Mouse (Mus musculus) yolk sac, embryonic 10.5 days (tissue): Measurements from ENCODE around the gene Tiam1.
A peak's percentile ranks its signal among the peaks of the same experiment; 100 is the strongest.

Experiments used
- DNase-seq: peaks from one replicate; pipeline ENCODE4 v3.0.0-alpha.2; 2017; ENCODE audit warnings: low spot score

The Tiam1 gene

GRCm38 (mm10) chr16:89839829-89840228, 303.7 kb downstream of the Tiam1 start:
- DNase-seq, result no peak

- DNase-seq, result no peak
These were observed 306.5 kb downstream of the Tiam1 start for GRCm38 (mm10) chr16:89837096-89837495.

GRCm38 (mm10) chr16:89835551-89835950, 308.0 kb downstream of the Tiam1 start:
- DNase-seq, result no peak

GRCm38 (mm10) chr16:89833011-89833410, 310.6 kb downstream of the Tiam1 start:
- DNase-seq, result no peak

GRCm38 (mm10) chr16:89831172-89831571, 312.4 kb downstream of the Tiam1 start:
- peak; percentile 33 for DNase-seq

- DNase-seq, result peak; percentile 20
These were observed 313.3 kb downstream of the Tiam1 start for GRCm38 (mm10) chr16:89830221-89830648.

- no peak for DNase-seq
These were observed 316.0 kb downstream of the Tiam1 start for GRCm38 (mm10) chr16:89827496-89828125.

GRCm38 (mm10) chr16:89825875-89826274, 317.7 kb downstream of the Tiam1 start:
- DNase-seq, result no peak

- DNase-seq, result no peak
These were observed 320.7 kb downstream of the Tiam1 start for GRCm38 (mm10) chr16:89822882-89823281.

- DNase-seq, result no peak
These were observed 324.9 kb downstream of the Tiam1 start for GRCm38 (mm10) chr16:89818661-89819060.

GRCm38 (mm10) chr16:89817861-89818630, 325.5 kb downstream of the Tiam1 start:
- DNase-seq, result no peak

GRCm38 (mm10) chr16:89817301-89817700, 326.3 kb downstream of the Tiam1 start:
- no peak for DNase-seq

- no peak for DNase-seq
These were observed 326.9 kb downstream of the Tiam1 start for GRCm38 (mm10) chr16:89816506-89817172.

- no peak for DNase-seq
These were observed 330.0 kb downstream of the Tiam1 start for GRCm38 (mm10) chr16:89813536-89813935.

- DNase-seq, result no peak
These were observed 330.7 kb downstream of the Tiam1 start for GRCm38 (mm10) chr16:89812891-89813290.

GRCm38 (mm10) chr16:89810398-89810797, 333.2 kb downstream of the Tiam1 start:
- DNase-seq, result no peak

- DNase-seq, result no peak
These were observed 335.4 kb downstream of the Tiam1 start for GRCm38 (mm10) chr16:89808168-89808567.

GRCm38 (mm10) chr16:89805946-89806345, 337.6 kb downstream of the Tiam1 start:
- no peak for DNase-seq

- no peak for DNase-seq
These were observed 338.4 kb downstream of the Tiam1 start for GRCm38 (mm10) chr16:89805210-89805609.

GRCm38 (mm10) chr16:89801493-89801892, 342.1 kb downstream of the Tiam1 start:
- DNase-seq, result no peak

- no peak for DNase-seq
These were observed 343.8 kb downstream of the Tiam1 start for GRCm38 (mm10) chr16:89799772-89800171.

GRCm38 (mm10) chr16:89796566-89796965, 347.0 kb downstream of the Tiam1 start:
- DNase-seq, result no peak
